Mouse (Mus musculus) embryonic facial prominence, embryonic 14.5 days (tissue): ENCODE results near the gene Map3k11. TPM values are rescaled to one million over a fixed set of nuclear protein-coding genes. Genes with fewer than 3 reads are reported as not detected.

Experiments used
- ATAC-seq: fragments of 200-750 bp; cut with Nextera tagmentation; 2 replicates; pipeline ENCODE4 v1.8.0; 2017; ENCODE audit warnings: low read depth, moderate number of reproducible peaks, moderate TSS enrichment
- DNase-seq: peaks from one replicate; pipeline ENCODE4 v3.0.0-alpha.2; 2015; ENCODE audit warnings: low spot score
- H3K27ac ChIP-seq: fragments of 300-500 bp; sonication (generic); replicated peaks from 2 replicates; pipeline ENCODE4 v1.5.1; 2014; ENCODE audit warnings: low read depth, mild to moderate bottlenecking, low read length, moderate library complexity
- H3K27me3 ChIP-seq: fragments of 300-500 bp; sonication (generic); replicated peaks from 2 replicates; pipeline ENCODE4 v1.6.1; 2014; ENCODE audit warnings: low read length; ENCODE audit not compliant: control insufficient read depth, insufficient read depth
- H3K36me3 ChIP-seq: fragments of 300-500 bp; sonication (generic); 2 replicates; pipeline ENCODE4 v1.6.1; 2014; ENCODE audit warnings: low read length, mixed read lengths; ENCODE audit not compliant: control insufficient read depth, insufficient read depth
- H3K4me1 ChIP-seq: fragments of 300-500 bp; sonication (generic); 2 replicates; pipeline ENCODE4 v1.6.1; 2014; ENCODE audit warnings: antibody characterized with exemption, low read length; ENCODE audit not compliant: control insufficient read depth, insufficient read depth
- H3K4me2 ChIP-seq: fragments of 300-500 bp; sonication (generic); 2 replicates; pipeline ENCODE4 v1.6.1; 2014; ENCODE audit warnings: low read depth, mild to moderate bottlenecking, low read length, moderate library complexity, mixed read lengths
- H3K4me3 ChIP-seq: fragments of 300-500 bp; sonication (generic); 2 replicates; pipeline ENCODE4 v1.5.1; 2014; ENCODE audit warnings: low read depth, mild to moderate bottlenecking, low read length
- H3K9ac ChIP-seq: fragments of 300-500 bp; sonication (generic); 2 replicates; pipeline ENCODE4 v1.6.1; 2014; ENCODE audit warnings: low read depth, mild to moderate bottlenecking, low read length, moderate library complexity, mixed read lengths
- H3K9me3 ChIP-seq: fragments of 300-500 bp; sonication (generic); 2 replicates; pipeline ENCODE4 v1.6.1; 2016; ENCODE audit warnings: low read length; ENCODE audit not compliant: control insufficient read depth
- WGBS: fragments of 180-500 bp; shearing (Covaris S2); extraction: QIAGEN DNeasy Blood & Tissue Kit; methylation state at CpG from one replicate; pipeline ENCODE4 v1.1.7; 2014; 5-methylcytosine and 5-hydroxymethylcytosine counted together
- polyA plus RNA-seq: library from polyadenylated mRNA; unstranded; fragments of >200 nt; fragmentation: Nextera tagmentation; extraction: Ambion mirVana; gene quantifications from 2 replicates; pipeline ENCODE4 v1.2.1, GENCODE M21; 2014

The Map3k11 gene
- polyA plus RNA-seq, 1 experiment from 2014 or later, result 18.9 TPM

- peak overlapping the region; percentile 92 for H3K27ac ChIP-seq
- 13% methylated on average over 24 of the region's 37 CpGs for WGBS
- no peaks in the 10 kb centered on the region for H3K27me3 ChIP-seq
- H3K9ac ChIP-seq, result peak overlapping the region; percentile 99
- DNase-seq, result no peak
- no peaks in the 10 kb centered on the region for H3K9me3 ChIP-seq
- H3K4me1 ChIP-seq, result peaks cover 38% of the 10 kb centered on the region
- peak overlapping the region; percentile 98 for H3K4me2 ChIP-seq
- peak; percentile 15 for ATAC-seq
- peak overlapping the region; percentile 98 for H3K4me3 ChIP-seq
- H3K36me3 ChIP-seq, result peaks cover 20% of the 10 kb centered on the region; the same call in 1 of the 2 replicates
Measured at GRCm38 (mm10) chr19:5728631-5729443, 40.3 kb downstream of the Map3k11 start.

DNA sequence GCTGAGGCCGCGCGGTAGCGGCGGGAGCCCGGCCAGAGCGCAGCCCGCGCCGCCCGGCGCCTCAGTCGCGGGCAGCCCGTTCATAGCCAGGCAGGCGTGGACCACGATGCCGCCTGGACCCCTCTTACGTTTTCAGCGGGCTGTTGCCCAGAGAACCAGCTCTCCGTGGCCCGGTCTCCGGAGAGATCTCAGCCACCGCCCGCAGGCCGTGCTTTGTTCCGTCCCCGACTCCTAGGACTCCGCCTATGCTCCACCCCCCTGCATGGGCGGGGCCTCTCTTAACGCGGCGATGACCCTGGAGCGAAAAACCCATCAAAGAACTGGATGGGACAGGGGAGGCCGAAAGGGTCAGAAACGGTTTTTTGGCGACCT lies 40.9 kb downstream of the Map3k11 start, which contains the start of gene Fam89b:
TSS of gene Fam89b (minus strand) at position 210 of the 372 bp plus-strand sequence.
- Histone ChIP-seq H3K9ac (peak within 1 kb of the TSS; percentile 99), H3K27me3 (no peaks in the 10 kb centered on the region)
- peak; percentile 84 for ATAC-seq

GRCm38 (mm10) chr19:5730314-5731186 lies 42.0 kb downstream of the Map3k11 start:
- peaks cover 34% of the 10 kb centered on the region for H3K4me1 ChIP-seq
- peak overlapping the region; percentile 73 for H3K9ac ChIP-seq
- H3K27me3 ChIP-seq, result no peaks in the 10 kb centered on the region
- ATAC-seq (no peak), DNase-seq (no peak)
- H3K4me3 ChIP-seq, result peak overlapping the region; percentile 98
- peaks cover 11% of the 10 kb centered on the region; the same call in 1 of the 2 replicates for H3K36me3 ChIP-seq
- H3K27ac ChIP-seq, result no peak overlapping the region
- 72% methylated on average over 29 of the region's 29 CpGs for WGBS
- no peaks in the 10 kb centered on the region for H3K9me3 ChIP-seq
- H3K4me2 ChIP-seq, result peak overlapping the region; percentile 98

More for the DNA sequence above, 40.9 kb downstream of the Map3k11 start, which contains the start of gene Fam89b:
- H3K27ac ChIP-seq, result peak within 1 kb of the TSS; percentile 92
- H3K4me1 ChIP-seq, result peaks cover 38% of the 10 kb centered on the region
- 0% methylated on average over 31 of the region's 37 CpGs for WGBS
- no peaks in the 10 kb centered on the region for H3K9me3 ChIP-seq
- H3K4me2 ChIP-seq, result peak within 1 kb of the TSS; percentile 98
- DNase-seq, result peak; percentile 94
- H3K4me3 ChIP-seq, result peak within 1 kb of the TSS; percentile 98
- H3K36me3 ChIP-seq, result peaks cover 17% of the 10 kb centered on the region; the same call in 1 of the 2 replicates

GRCm38 (mm10) chr19:5731264-5731978 lies 42.9 kb downstream of the Map3k11 start:
- under 1% methylated on average over 40 of the region's 47 CpGs for WGBS
- peak overlapping the region; percentile 73 for H3K9ac ChIP-seq
- ATAC-seq (peak; percentile 84), DNase-seq (peak; percentile 98)
- peak overlapping the region; percentile 93 for H3K4me2 ChIP-seq
- H3K4me3 ChIP-seq, result peak overlapping the region; percentile 98
- peaks cover 11% of the 10 kb centered on the region; the same call in 1 of the 2 replicates for H3K36me3 ChIP-seq
- no peak overlapping the region; the same call in 1 of the 2 replicates for H3K27ac ChIP-seq
- H3K4me1 ChIP-seq, result peaks cover 27% of the 10 kb centered on the region
- no peaks in the 10 kb centered on the region for H3K9me3 ChIP-seq
- no peaks in the 10 kb centered on the region for H3K27me3 ChIP-seq

DNA sequence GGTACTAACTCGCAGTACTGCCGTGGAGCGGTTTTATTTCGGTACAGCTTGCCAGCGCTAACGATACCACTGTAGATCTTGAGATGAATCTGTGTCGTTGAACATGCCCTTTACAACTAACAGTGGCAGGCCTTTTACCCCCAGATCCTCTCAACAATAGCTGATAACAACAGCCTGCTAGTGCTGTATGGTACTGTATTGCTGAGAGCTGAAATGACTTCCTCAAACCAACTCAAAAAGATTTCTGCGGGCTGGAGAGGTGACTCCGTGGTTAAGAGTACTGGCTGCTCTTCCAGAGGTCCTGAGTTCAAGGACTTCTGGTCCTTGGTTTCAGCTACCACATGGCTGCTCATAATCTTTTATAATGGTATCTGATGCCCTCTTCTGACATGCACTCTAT lies 45.8 kb downstream of the Map3k11 start:
- Histone ChIP-seq H3K9me3 (no peaks in the 10 kb centered on the region), H3K4me3 (no peak overlapping the region), H3K4me1 (0 out of 2 replicates have a peak, but pooled peaks cover 7% of the 10 kb centered on the region), H3K9ac (no peak overlapping the region), H3K27me3 (no peaks in the 10 kb centered on the region), H3K36me3 (peaks cover 5% of the 10 kb centered on the region; the same call in 1 of the 2 replicates), H3K27ac (no peak overlapping the region), H3K4me2 (no peak overlapping the region)
- WGBS, result 80% methylated on average over 9 of the region's 9 CpGs
- ATAC-seq (no peak), DNase-seq (no peak)

- H3K27me3 ChIP-seq, result no peaks in the 10 kb centered on the region
- H3K9me3 ChIP-seq, result no peaks in the 10 kb centered on the region
- no peak overlapping the region for H3K9ac ChIP-seq
- 40% methylated on average over 2 of the region's 2 CpGs for WGBS
- DNase-seq, result no peak
- H3K4me1 ChIP-seq, result peaks cover 31% of the 10 kb centered on the region
- H3K4me3 ChIP-seq, result no peak overlapping the region
- no peak for ATAC-seq
- H3K36me3 ChIP-seq, result no peaks in the 10 kb centered on the region
- no peak overlapping the region for H3K27ac ChIP-seq
- H3K4me2 ChIP-seq, result no peak overlapping the region
Measured at GRCm38 (mm10) chr19:5739446-5739845, 50.9 kb downstream of the Map3k11 start.

DNA sequence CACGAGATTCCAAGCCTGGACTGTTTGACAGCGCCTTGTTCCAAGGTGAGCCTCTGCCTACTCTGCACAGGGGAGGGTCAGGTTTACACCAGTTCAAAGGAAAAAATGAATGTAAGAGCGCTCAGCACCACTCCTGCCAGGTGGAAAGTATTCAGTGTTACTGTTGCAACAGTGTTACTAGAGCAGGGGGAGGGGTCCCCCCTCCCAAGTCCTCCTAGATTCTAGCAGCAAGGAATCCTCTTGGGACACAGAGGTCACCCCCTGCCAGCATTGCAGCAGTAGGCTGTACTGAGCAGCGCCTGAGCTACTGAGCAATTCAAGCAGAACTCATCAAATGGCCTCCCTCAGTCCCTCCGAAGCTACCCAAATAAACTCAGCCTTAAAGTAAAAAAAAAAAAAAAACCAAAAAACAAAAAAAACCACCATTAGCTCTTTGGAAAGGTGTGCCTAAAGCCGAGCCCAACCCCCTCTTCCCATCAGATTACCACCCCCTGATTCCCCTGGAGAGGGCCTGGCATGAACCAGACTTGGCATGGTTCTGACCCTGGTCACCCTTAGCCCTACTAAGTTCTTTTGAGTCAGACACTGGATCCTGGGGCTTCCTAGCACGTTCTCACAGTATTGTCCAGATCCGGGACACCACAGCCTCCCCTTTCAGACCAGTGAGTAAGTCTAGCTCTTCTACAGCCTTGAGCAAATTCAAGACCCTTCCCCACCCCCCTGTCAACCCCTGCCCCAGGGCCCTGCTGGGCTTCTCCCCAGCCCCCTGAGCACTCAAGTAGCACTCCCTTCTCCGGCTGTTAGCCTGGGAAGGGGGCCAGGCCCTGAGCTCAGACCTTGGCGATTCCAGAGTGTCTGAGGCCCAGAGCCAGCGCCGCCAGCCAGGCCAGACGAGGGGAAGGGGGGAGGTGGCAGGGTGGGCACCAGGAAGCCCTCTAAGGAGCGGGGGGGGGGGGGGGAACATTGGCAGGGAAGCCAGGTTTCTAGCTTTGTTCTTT lies 52.1 kb downstream of the Map3k11 start, which contains the start of gene Ltbp3:
TSS of gene Ltbp3 (plus strand) at position 585 of the 998 bp plus-strand sequence.
- Histone ChIP-seq H3K4me3 (peak within 1 kb of the TSS; percentile 66), H3K4me2 (peak within 1 kb of the TSS; percentile 91), H3K9ac (peak within 1 kb of the TSS; percentile 86), H3K9me3 (no peaks in the 10 kb centered on the region), H3K36me3 (no peaks in the 10 kb centered on the region), H3K27ac (peak within 1 kb of the TSS; percentile 96), H3K4me1 (peaks cover 36% of the 10 kb centered on the region), H3K27me3 (peaks cover 5% of the 10 kb centered on the region)
- peak; percentile 70 for ATAC-seq
- 14% methylated on average over 11 of the region's 14 CpGs for WGBS
- peak; percentile 86 for DNase-seq
